Mouse (Mus musculus) kidney, adult 2 months (tissue): ENCODE data around the gene Kansl1. TPM values are rescaled to one million over a fixed set of nuclear protein-coding genes. Genes with fewer than 3 reads are reported as not detected.

ENCODE experiments used
- DNase-seq: peaks from one replicate; pipeline ENCODE4 v3.0.0; 2021
- H3K27ac ChIP-seq: fragments of 200-500 bp; 2 replicates; pipeline ENCODE4 v1.5.1; 2012; ENCODE audit warnings: low read depth, low read length, control low read depth, inconsistent platforms; ENCODE audit not compliant: insufficient read depth
- H3K27me3 ChIP-seq: fragments of 200-500 bp; replicated peaks from 2 replicates; pipeline ENCODE4 v1.6.1; 2012; ENCODE audit warnings: mild to moderate bottlenecking, moderate library complexity, low read length, inconsistent platforms; ENCODE audit not compliant: control insufficient read depth, insufficient read depth
- H3K36me3 ChIP-seq: fragments of 200-500 bp; 2 replicates; pipeline ENCODE4 v1.6.1; 2012; ENCODE audit warnings: mild to moderate bottlenecking, moderate library complexity, low read length, inconsistent platforms; ENCODE audit not compliant: control insufficient read depth, insufficient read depth
- H3K4me1 ChIP-seq: fragments of 200-500 bp; 2 replicates; pipeline ENCODE4 v1.6.1; 2011; ENCODE audit warnings: low read length; ENCODE audit not compliant: control insufficient read depth, insufficient read depth
- H3K4me3 ChIP-seq: fragments of 200-500 bp; 2 replicates; pipeline ENCODE4 v1.5.1; 2011; ENCODE audit warnings: mild to moderate bottlenecking, low read depth, low read length, control low read depth; ENCODE audit not compliant: insufficient read depth
- CTCF ChIP-seq: fragments of 200-500 bp; conservative IDR thresholded peaks from 2 replicates; pipeline ENCODE4 v1.5.1; 2011; ENCODE audit warnings: low read depth, mild to moderate bottlenecking, control low read depth, low read length, moderate library complexity, mixed read lengths; ENCODE audit not compliant: insufficient read depth, insufficient read length
- POLR2A ChIP-seq: fragments of 200-500 bp; IDR thresholded peaks from one replicate; pipeline ENCODE4 v1.6.1; 2011; ENCODE audit warnings: low read depth, low read length, control low read depth
- WGBS: fragments of 180-500 bp; shearing (Covaris S2); methylation state at CpG from one replicate; pipeline ENCODE4 v1.1.7; 2018; 5-methylcytosine and 5-hydroxymethylcytosine counted together
- polyA plus RNA-seq: library from polyadenylated mRNA; depleted of rRNA; stranded (reverse); fragments of >200 nt; gene quantifications from 2 replicates; pipeline ENCODE4 v1.2.3, GENCODE M21; 2012

The Kansl1 gene
- polyA plus RNA-seq, 1 experiment: 51.8 TPM

DNA sequence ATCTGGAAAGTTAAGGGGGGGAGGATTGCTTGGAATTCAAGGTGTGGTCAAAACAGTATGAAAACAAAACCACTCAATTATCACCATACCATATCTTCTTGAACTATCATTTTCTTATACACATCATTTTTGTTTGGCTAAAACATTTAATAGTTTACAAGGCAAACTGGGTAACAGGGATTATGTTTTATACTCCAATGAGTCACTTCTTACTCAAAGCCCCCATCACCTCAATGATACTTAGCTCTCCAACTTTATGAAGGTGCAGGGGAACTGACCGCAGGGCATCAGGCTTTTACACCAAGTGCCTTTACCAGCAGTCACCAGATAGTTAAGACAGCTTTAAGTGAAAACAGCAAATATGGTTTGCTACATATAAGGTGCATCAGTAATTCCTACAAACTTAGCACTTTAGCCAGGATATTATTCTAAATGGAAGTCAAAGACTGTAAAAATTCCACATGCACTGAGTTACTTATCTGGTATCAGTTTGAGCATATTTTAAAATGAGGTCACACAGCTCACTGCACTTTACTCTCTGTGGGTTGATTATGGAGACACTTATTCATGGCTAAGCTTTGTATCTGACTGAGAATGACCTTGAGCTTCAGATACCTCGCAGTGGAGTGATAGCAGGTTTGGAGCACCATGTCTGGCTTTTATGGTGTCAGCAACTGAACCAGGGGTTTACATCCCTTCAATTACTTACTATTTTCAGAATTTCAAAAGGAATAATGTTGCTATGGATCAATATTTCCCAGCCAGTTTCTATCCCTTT is 104.6 kb downstream of the Kansl1 start:
- Histone ChIP-seq H3K4me3 (no peak overlapping the region), H3K36me3 (no peaks in the 10 kb centered on the region; the same call in 1 of the 2 replicates), H3K27me3 (no peaks in the 10 kb centered on the region), H3K4me1 (no peaks in the 10 kb centered on the region), H3K27ac (peak overlapping the region; percentile 56; the same call in 1 of the 2 replicates)
- DNase-seq: peak; percentile 12
- WGBS: 69% methylated on average over 2 of the region's 2 CpGs
- TF ChIP-seq CTCF: no peak
- no peak for TF ChIP-seq POLR2A

DNA sequence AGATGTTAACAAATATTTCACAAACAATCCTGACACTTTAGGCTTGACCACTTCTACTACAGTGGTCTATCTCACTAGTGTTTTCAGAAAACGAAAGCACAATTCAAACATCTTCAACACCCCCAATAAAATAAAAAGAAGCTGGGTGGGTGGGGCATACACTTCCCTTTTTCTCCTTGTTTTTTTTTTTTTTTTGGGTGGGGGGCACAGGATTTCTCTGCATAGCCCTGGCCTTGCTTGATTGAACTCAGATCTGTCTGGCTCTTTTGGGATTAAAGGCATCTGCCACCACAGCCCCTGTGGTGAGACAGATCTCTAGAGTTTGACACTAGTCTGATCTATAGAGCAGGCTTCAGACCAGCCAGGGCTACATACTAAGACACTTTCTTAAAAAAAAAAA is 106.0 kb downstream of the Kansl1 start:
- Histone ChIP-seq H3K27ac (no peak overlapping the region), H3K27me3 (no peaks in the 10 kb centered on the region), H3K36me3 (no peaks in the 10 kb centered on the region), H3K4me3 (no peak overlapping the region), H3K4me1 (no peaks in the 10 kb centered on the region)
- TF ChIP-seq CTCF (no peak), POLR2A (no peak)
- DNase-seq: no peak
- WGBS: 88% methylated on average over 1 of the region's 1 CpGs

DNA sequence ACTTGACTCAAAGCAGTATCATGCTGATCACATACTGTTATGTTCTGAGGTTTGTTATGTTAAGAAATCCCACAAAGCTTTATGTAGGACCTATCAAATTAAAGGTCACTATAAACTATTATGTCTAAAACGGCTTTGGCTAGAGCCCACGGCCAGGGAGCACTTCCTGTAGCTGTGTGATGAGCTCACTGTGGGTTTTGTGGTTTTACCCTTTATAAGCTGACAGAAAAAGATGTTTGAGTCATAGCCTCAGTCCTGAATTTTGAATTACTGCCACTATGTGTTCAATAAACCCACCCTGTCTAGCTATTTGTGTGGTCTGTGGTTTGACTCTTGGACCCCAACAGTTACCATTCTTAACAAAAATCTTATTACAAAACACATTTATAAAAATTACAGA is 106.9 kb downstream of the Kansl1 start:
- Histone ChIP-seq H3K4me1 (no peaks in the 10 kb centered on the region), H3K27ac (no peak overlapping the region), H3K36me3 (no peaks in the 10 kb centered on the region), H3K4me3 (no peak overlapping the region), H3K27me3 (no peaks in the 10 kb centered on the region)
- DNase-seq: no peak
- 35% methylated on average over 2 of the region's 2 CpGs for WGBS
- no peak for TF ChIP-seq CTCF
- TF ChIP-seq POLR2A: no peak

DNA sequence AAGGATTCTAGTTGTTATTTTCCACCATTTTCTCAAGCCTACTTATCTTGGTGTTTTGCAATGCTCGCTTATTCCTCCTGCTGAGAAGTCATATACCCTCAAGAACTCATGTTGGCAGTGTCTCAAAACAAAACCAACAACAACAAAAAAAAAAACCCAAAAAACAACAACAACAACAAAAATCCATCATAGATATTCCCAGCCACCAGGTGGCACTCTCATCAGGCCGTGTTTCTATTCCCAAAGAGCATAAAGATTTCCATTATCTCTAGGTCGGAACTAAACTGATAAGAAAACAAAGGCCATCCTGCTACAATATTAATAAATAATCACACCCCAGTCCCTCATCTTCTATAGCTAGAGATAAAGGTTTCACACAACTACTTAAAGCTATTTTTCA is 121.7 kb downstream of the Kansl1 start:
- Histone ChIP-seq H3K4me1 (no peaks in the 10 kb centered on the region), H3K27ac (no peak overlapping the region), H3K36me3 (peaks cover 13% of the 10 kb centered on the region), H3K27me3 (no peaks in the 10 kb centered on the region), H3K4me3 (no peak overlapping the region)
- peak; percentile 46 for DNase-seq
- WGBS: 47% methylated on average over 3 of the region's 3 CpGs
- TF ChIP-seq POLR2A: no peak
- TF ChIP-seq CTCF: no peak

DNA sequence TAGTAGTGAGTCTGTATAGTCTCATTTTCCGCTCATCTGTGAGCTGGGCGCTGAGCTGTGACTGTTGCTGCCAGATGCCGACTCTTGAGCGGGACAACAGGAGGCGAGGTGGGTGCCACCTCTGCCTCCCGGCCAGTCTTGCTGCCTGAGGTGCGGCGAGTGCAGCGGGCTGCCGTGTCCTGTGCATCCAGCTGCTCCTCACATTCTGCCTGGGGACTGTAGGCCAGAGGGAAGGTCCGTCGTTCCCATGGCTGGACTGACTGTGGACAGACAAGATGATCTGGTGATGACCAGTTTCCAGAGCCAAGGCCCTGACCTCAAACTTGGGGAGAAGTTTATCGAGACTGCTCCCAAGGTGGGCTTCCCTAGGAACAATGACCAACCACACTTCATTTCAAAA is 133.7 kb downstream of the Kansl1 start:
- no peak for TF ChIP-seq CTCF
- Histone ChIP-seq H3K27me3 (no peaks in the 10 kb centered on the region), H3K36me3 (peaks cover 6% of the 10 kb centered on the region), H3K4me1 (no peaks in the 10 kb centered on the region), H3K4me3 (no peak overlapping the region), H3K27ac (no peak overlapping the region)
- 64% methylated on average over 13 of the region's 13 CpGs for WGBS
- no peak for DNase-seq

DNA sequence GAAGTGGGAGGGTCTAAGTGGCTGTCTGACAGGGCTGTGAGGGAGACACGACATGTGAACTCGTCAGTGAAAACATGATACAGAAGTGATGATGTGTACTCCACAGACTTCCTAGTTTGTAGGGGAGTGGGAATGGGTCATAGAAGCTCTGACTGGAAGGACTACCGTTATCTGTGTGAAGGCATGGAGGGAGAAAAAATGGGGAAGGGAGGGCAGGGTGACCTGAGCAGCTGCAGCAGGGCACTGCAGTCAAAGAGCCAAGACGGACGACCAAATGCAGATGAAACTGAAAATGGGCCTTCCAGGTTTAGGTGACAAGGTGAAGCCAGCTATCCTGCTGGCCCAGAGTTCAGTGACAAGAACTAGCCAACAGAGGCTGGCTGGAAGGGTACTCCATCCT is 134.5 kb downstream of the Kansl1 start:
- H3K27me3 ChIP-seq: no peaks in the 10 kb centered on the region
- TF ChIP-seq CTCF (no peak), POLR2A (no peak)
- H3K36me3 ChIP-seq: peaks cover 4% of the 10 kb centered on the region
- H3K4me3 ChIP-seq: no peak overlapping the region
- DNase-seq: no peak
- 68% methylated on average over 5 of the region's 5 CpGs for WGBS
- H3K27ac ChIP-seq: no peak overlapping the region
- no peaks in the 10 kb centered on the region for H3K4me1 ChIP-seq

DNA sequence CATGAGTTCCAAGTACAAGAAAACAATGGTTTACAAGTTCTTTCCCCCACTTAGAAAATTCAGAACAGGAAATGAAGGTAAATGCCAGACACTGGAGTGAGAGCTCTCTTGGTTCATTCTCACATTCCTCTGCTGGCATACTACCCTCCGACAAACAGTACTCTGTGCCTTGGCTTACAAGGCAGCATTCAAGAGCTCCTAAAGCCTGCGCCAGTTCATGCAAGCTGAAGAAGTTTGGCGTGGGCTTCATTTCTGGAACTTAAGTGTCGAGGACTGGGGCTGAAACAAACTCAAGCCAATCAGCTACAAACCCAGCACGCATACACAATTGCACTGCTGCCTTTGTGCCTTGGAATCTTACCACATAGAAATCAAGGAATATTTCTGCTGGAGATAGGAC is 136.6 kb downstream of the Kansl1 start:
- Histone ChIP-seq H3K4me1 (no peaks in the 10 kb centered on the region), H3K27me3 (no peaks in the 10 kb centered on the region), H3K27ac (no peak overlapping the region), H3K4me3 (no peak overlapping the region), H3K36me3 (peaks cover 3% of the 10 kb centered on the region)
- WGBS: 84% methylated on average over 5 of the region's 5 CpGs
- DNase-seq: no peak
- no peak for TF ChIP-seq POLR2A
- TF ChIP-seq CTCF: no peak
